8 mouse cellular contexts compared by ENCODE assay signal in genomic region chr6:38534640-38535365, GRCm38 (mm10). TPM values are rescaled to one million over a fixed set of nuclear protein-coding genes. Genes with fewer than 3 reads are reported as not detected.
DNase-seq lines count a peak whose midpoint lies in the region; ATAC-seq and TF ChIP-seq lines count a peak whose summit lies in the region.

No protein-coding gene starts in this region.

- H3K9me3 ChIP-seq in ES-Bruce4 (replicated peaks; ENCODE audit: control insufficient read depth, insufficient read depth, low read length, poor library complexity, severe bottlenecking) = no peaks in the 10 kb centered on the region
- H3K9me3 ChIP-seq in forebrain, embryonic 12.5 days = no peaks in the 10 kb centered on the region
- no peaks in the 10 kb centered on the region for H3K9me3 ChIP-seq in heart, postnatal 0 days (replicated peaks; ENCODE audit: control insufficient read depth, low read length)
- no peaks in the 10 kb centered on the region for H3K9me3 ChIP-seq in liver, embryonic 15.5 days (replicated peaks)
- no peaks in the 10 kb centered on the region for H3K9me3 ChIP-seq in neural tube, embryonic 11.5 days (ENCODE audit: control insufficient read depth, low read length)
- no peaks in the 10 kb centered on the region for H3K9me3 ChIP-seq in stomach, embryonic 16.5 days (replicated peaks; ENCODE audit: control insufficient read depth, low read length)

- H3K4me1 ChIP-seq in ES-Bruce4 (ENCODE audit: control insufficient read depth, insufficient read depth, low read length) = no peaks in the 10 kb centered on the region
- peaks cover 9% of the 10 kb centered on the region for H3K4me1 ChIP-seq in forebrain, embryonic 12.5 days
- H3K4me1 ChIP-seq in heart, postnatal 0 days (ENCODE audit: control insufficient read depth, insufficient read depth) = peaks cover 14% of the 10 kb centered on the region
- peaks cover 27% of the 10 kb centered on the region for H3K4me1 ChIP-seq in liver, embryonic 15.5 days (replicated peaks)
- no peaks in the 10 kb centered on the region for H3K4me1 ChIP-seq in neural tube, embryonic 11.5 days (ENCODE audit: control insufficient read depth, insufficient read depth, low read length)
- H3K4me1 ChIP-seq in stomach, embryonic 16.5 days (ENCODE audit: control insufficient read depth, insufficient read depth, low read length) = peaks cover 6% of the 10 kb centered on the region

- H3K9ac ChIP-seq in ES-Bruce4 (ENCODE audit: low read depth, poor library complexity, severe bottlenecking) = peak overlapping the region; percentile 90
- H3K9ac ChIP-seq in forebrain, embryonic 12.5 days = peak overlapping the region; percentile 89
- H3K9ac ChIP-seq in heart, postnatal 0 days (replicated peaks; ENCODE audit: low read depth, low read length) = peak overlapping the region; percentile 82
- peak overlapping the region; percentile 97 for H3K9ac ChIP-seq in liver, embryonic 15.5 days
- H3K9ac ChIP-seq in neural tube, embryonic 11.5 days (ENCODE audit: low read length) = peak overlapping the region; percentile 72
- peak overlapping the region; percentile 96 for H3K9ac ChIP-seq in stomach, embryonic 16.5 days (ENCODE audit: low read length)

- no peaks in the 10 kb centered on the region for H3K27me3 ChIP-seq in ES-Bruce4 (ENCODE audit: control insufficient read depth, insufficient read depth, low read length, poor library complexity, severe bottlenecking)
- H3K27me3 ChIP-seq in forebrain, embryonic 12.5 days = no peaks in the 10 kb centered on the region
- H3K27me3 ChIP-seq in heart, postnatal 0 days (ENCODE audit: control insufficient read depth, insufficient read depth, low read length) = no peaks in the 10 kb centered on the region
- no peaks in the 10 kb centered on the region for H3K27me3 ChIP-seq in liver, embryonic 15.5 days
- no peaks in the 10 kb centered on the region for H3K27me3 ChIP-seq in neural tube, embryonic 11.5 days (ENCODE audit: control insufficient read depth, insufficient read depth, low read length)
- H3K27me3 ChIP-seq in stomach, embryonic 16.5 days (ENCODE audit: control insufficient read depth, insufficient read depth, low read length) = no peaks in the 10 kb centered on the region

- no peaks in the 10 kb centered on the region for H3K36me3 ChIP-seq in ES-Bruce4 (ENCODE audit: control insufficient read depth, insufficient read depth, low read length, poor library complexity, severe bottlenecking)
- 0 out of 2 replicates have a peak, but pooled peaks cover 4% of the 10 kb centered on the region for H3K36me3 ChIP-seq in forebrain, embryonic 12.5 days (replicated peaks)
- H3K36me3 ChIP-seq in heart, postnatal 0 days (replicated peaks; ENCODE audit: control insufficient read depth, insufficient read depth, low read length) = 0 out of 2 replicates have a peak, but pooled peaks cover 1% of the 10 kb centered on the region
- H3K36me3 ChIP-seq in liver, embryonic 15.5 days (replicated peaks) = 0 out of 2 replicates have a peak, but pooled peaks cover 3% of the 10 kb centered on the region
- H3K36me3 ChIP-seq in neural tube, embryonic 11.5 days (ENCODE audit: control insufficient read depth, insufficient read depth, low read length) = no peaks in the 10 kb centered on the region; the same call in 1 of the 2 replicates
- H3K36me3 ChIP-seq in stomach, embryonic 16.5 days (ENCODE audit: control insufficient read depth, insufficient read depth, low read length) = no peaks in the 10 kb centered on the region

- DNase-seq in c-Kit-positive CD71-positive TER-119-positive erythroid progenitor cells, embryonic 14.5 days (ENCODE audit: low spot score) = peak; percentile 98
- DNase-seq in heart, postnatal 0 days (ENCODE audit: low spot score) = peak; percentile 93
- peak; percentile 99 to 100 for DNase-seq in kidney, postnatal 4 days
- DNase-seq in neural tube, embryonic 11.5 days (ENCODE audit: low spot score) = peak; percentile 98

- peak; percentile 76 for ATAC-seq in forebrain, embryonic 12.5 days (ENCODE audit: low FRiP score)
- ATAC-seq in heart, postnatal 0 days (ENCODE audit: insufficient read depth, low read depth) = peak; percentile 76
- ATAC-seq in liver, embryonic 15.5 days (ENCODE audit: insufficient read depth) = peak; percentile 79
- ATAC-seq in neural tube, embryonic 11.5 days (ENCODE audit: insufficient read depth, low FRiP score, low TSS enrichment) = peak; percentile 69
- ATAC-seq in stomach, embryonic 16.5 days (ENCODE audit: insufficient read depth, low FRiP score) = peak; percentile 77

- peak; percentile 90 for TF ChIP-seq CTCF in ES-Bruce4 (IDR thresholded peaks at IDR 0.05; ENCODE audit: low read depth, low read length)
- peak; percentile 96 for TF ChIP-seq CTCF in heart, postnatal 0 days (IDR thresholded peaks at IDR 0.05; ENCODE audit: low read depth)

- peak; percentile 25 for TF ChIP-seq POLR2A in ES-Bruce4 (IDR thresholded peaks at IDR 0.05; ENCODE audit: insufficient read depth, low read length)

- under 1% methylated on average over 53 of the region's 53 CpGs for WGBS in forebrain, embryonic 12.5 days
- under 1% methylated on average over 53 of the region's 53 CpGs for WGBS in heart, postnatal 0 days
- WGBS in liver, embryonic 15.5 days (ENCODE audit: insufficient replicate concordance) = under 1% methylated on average over 53 of the region's 53 CpGs
- WGBS in neural tube, embryonic 11.5 days = under 1% methylated on average over 53 of the region's 53 CpGs
- WGBS in stomach, embryonic 16.5 days = under 1% methylated on average over 53 of the region's 53 CpGs

- TF ChIP-seq EP300 in ES-Bruce4 (IDR thresholded peaks at IDR 0.05; ENCODE audit: insufficient read depth, low read depth, low read length) = 0 out of 2 replicates have a peak, but pooled peaks have one; percentile 54
- peak; percentile 64; the same call in 1 of the 2 replicates for TF ChIP-seq EP300 in heart, postnatal 0 days (IDR thresholded peaks at IDR 0.05; ENCODE audit: low read depth)

- peak overlapping the region; percentile 58 for H3K4me2 ChIP-seq in forebrain, embryonic 12.5 days
- H3K4me2 ChIP-seq in heart, postnatal 0 days (ENCODE audit: low read depth, low read length) = peak overlapping the region; percentile 80
- peak overlapping the region; percentile 86 for H3K4me2 ChIP-seq in liver, embryonic 15.5 days
- H3K4me2 ChIP-seq in neural tube, embryonic 11.5 days (ENCODE audit: low read depth) = peak overlapping the region; percentile 34
- peak overlapping the region; percentile 77 for H3K4me2 ChIP-seq in stomach, embryonic 16.5 days (ENCODE audit: low read depth, low read length)

- H3K27ac ChIP-seq in ES-Bruce4 (ENCODE audit: insufficient read depth, low read length) = peak overlapping the region; percentile 34
- peak overlapping the region; percentile 97 for H3K27ac ChIP-seq in forebrain, embryonic 12.5 days
- peak overlapping the region; percentile 98 for H3K27ac ChIP-seq in heart, postnatal 0 days (ENCODE audit: low read depth)
- H3K27ac ChIP-seq in liver, embryonic 15.5 days (replicated peaks) = peak overlapping the region; percentile 97
- peak overlapping the region; percentile 76 for H3K27ac ChIP-seq in neural tube, embryonic 11.5 days (ENCODE audit: low read depth, low read length)
- H3K27ac ChIP-seq in stomach, embryonic 16.5 days (ENCODE audit: low read length) = peak overlapping the region; percentile 98

- H3K4me3 ChIP-seq in ES-Bruce4 (ENCODE audit: low read depth, low read length) = peak overlapping the region; percentile 97
- H3K4me3 ChIP-seq in forebrain, embryonic 12.5 days (replicated peaks) = peak overlapping the region; percentile 73
- peak overlapping the region; percentile 71 for H3K4me3 ChIP-seq in heart, postnatal 0 days (ENCODE audit: low read depth, low read length)
- H3K4me3 ChIP-seq in liver, embryonic 15.5 days (replicated peaks) = peak overlapping the region; percentile 97
- H3K4me3 ChIP-seq in neural tube, embryonic 11.5 days (ENCODE audit: low read depth, low read length) = peak overlapping the region; percentile 56
- H3K4me3 ChIP-seq in stomach, embryonic 16.5 days (replicated peaks; ENCODE audit: low read length) = peak overlapping the region; percentile 96

RNA-seq across cellular contexts. Expression of gene Fmc1, which starts 1.5 kb away (rescaled TPM):
- polyA plus RNA-seq in ES-Bruce4 (2011; ENCODE audit: insufficient read depth, insufficient read length, low read depth, missing spikeins) = 19.7 and 29.1 TPM in 2 replicates
- 129 and 134 TPM in 2 replicates for polyA plus RNA-seq in forebrain, embryonic 12.5 days (2016; fragmentation: Nextera tagmentation; extraction: Ambion mirVana)
- total RNA-seq in heart, postnatal 0 days (2014; rRNA removed; ENCODE audit: low replicate concordance) = 119 and 185 TPM in 2 replicates
- polyA plus RNA-seq in heart, postnatal 0 days (2015; fragmentation: Nextera tagmentation; extraction: Ambion mirVana) = 453 and 460 TPM in 2 replicates
- 65.8 and 76.7 TPM in 2 replicates for polyA plus RNA-seq in liver, embryonic 15.5 days (2015; fragmentation: Nextera tagmentation; extraction: Ambion mirVana)
- 106 and 122 TPM in 2 replicates for polyA plus RNA-seq in neural tube, embryonic 11.5 days (2014; fragmentation: Nextera tagmentation; extraction: Ambion mirVana)
- polyA plus RNA-seq in stomach, embryonic 16.5 days (2015; fragmentation: Nextera tagmentation; extraction: Ambion mirVana) = 138 and 140 TPM in 2 replicates

RNA-seq across cellular contexts. Expression of gene Luc7l2, which starts 16.3 kb away (rescaled TPM):
- polyA plus RNA-seq in ES-Bruce4 (2011; ENCODE audit: insufficient read depth, insufficient read length, low read depth, missing spikeins) = 310 and 356 TPM in 2 replicates
- polyA plus RNA-seq in forebrain, embryonic 12.5 days (2016; fragmentation: Nextera tagmentation; extraction: Ambion mirVana) = 39.2 and 46.7 TPM in 2 replicates
- total RNA-seq in heart, postnatal 0 days (2014; rRNA removed; ENCODE audit: low replicate concordance) = 41.0 and 55.8 TPM in 2 replicates
- polyA plus RNA-seq in heart, postnatal 0 days (2015; fragmentation: Nextera tagmentation; extraction: Ambion mirVana) = 23.4 and 23.5 TPM in 2 replicates
- 15.7 and 17.3 TPM in 2 replicates for polyA plus RNA-seq in liver, embryonic 15.5 days (2015; fragmentation: Nextera tagmentation; extraction: Ambion mirVana)
- polyA plus RNA-seq in neural tube, embryonic 11.5 days (2014; fragmentation: Nextera tagmentation; extraction: Ambion mirVana) = 32.7 and 35.6 TPM in 2 replicates
- polyA plus RNA-seq in stomach, embryonic 16.5 days (2015; fragmentation: Nextera tagmentation; extraction: Ambion mirVana) = 32.9 and 37.7 TPM in 2 replicates

Comparison
In these comparisons a context has a peak if more than half of its experiments do, and no peak if none do; other contexts are left out.
1. Peak in every context shown above with its lines: DNase-seq, ATAC-seq, H3K4me3 ChIP-seq and H3K27ac ChIP-seq.
2. H3K27ac ChIP-seq: peak in every context shown above with its lines; median percentile 98 in heart, postnatal 0 days; 98 in stomach, embryonic 16.5 days; 97 in forebrain, embryonic 12.5 days; 97 in liver, embryonic 15.5 days; 76 in neural tube, embryonic 11.5 days; 34 in ES-Bruce4.
3. H3K4me2 ChIP-seq: peak in every context shown above with its lines; median percentile 86 in liver, embryonic 15.5 days; 80 in heart, postnatal 0 days; 77 in stomach, embryonic 16.5 days; 58 in forebrain, embryonic 12.5 days; 34 in neural tube, embryonic 11.5 days.